Mouse (Mus musculus) megakaryocyte progenitor cell, adult 5-6 weeks (primary cell): ENCODE data around the gene Hoxc9. TPM values are rescaled to one million over a fixed set of nuclear protein-coding genes. Genes with fewer than 3 reads are reported as not detected.

Source experiments
- ATAC-seq: replicated peaks from 2 replicates; pipeline ENCODE4 v1.8.0; 2016; ENCODE audit warnings: mild to moderate bottlenecking, moderate TSS enrichment, inconsistent platforms; ENCODE audit not compliant: poor library complexity
- total RNA-seq, 2 experiments: library from RNA; stranded (forward) in 1 of 2; stranded (reverse) in 1 of 2; fragments of 157-497, 149-512 nt in 1 of 2; fragments of 200-1000 nt in 1 of 2; gene quantifications; 2 replicates each; pipeline versions ENCODE4 v1.2.3 to v1.2.4; 2015 to 2017

Gene Hoxc9
- total RNA-seq, 2 experiments from 2014 or later, result not detected

- no peak for ATAC-seq
Measured at GRCm38 (mm10) chr15:102997939-102998355, 21.7 kb downstream of the Hoxc9 start, which contains the start of gene Hoxc6. Gene Hoxc6, plus strand, starts transcription at chr15:102998257.

- ATAC-seq, result no peak
Measured at GRCm38 (mm10) chr15:102998608-102999182, 22.5 kb downstream of the Hoxc9 start.

GRCm38 (mm10) chr15:102999183-102999831 is 23.1 kb downstream of the Hoxc9 start:
- peak; percentile 58 for ATAC-seq

- ATAC-seq, result no peak; the same call in 1 of the 2 replicates
Measured at GRCm38 (mm10) chr15:102999955-103000354, 23.7 kb downstream of the Hoxc9 start.

- ATAC-seq, result no peak
Measured at GRCm38 (mm10) chr15:103000501-103000901, 24.3 kb downstream of the Hoxc9 start.

GRCm38 (mm10) chr15:103001370-103001769 is 25.1 kb downstream of the Hoxc9 start:
- no peak for ATAC-seq

- ATAC-seq, result no peak
Measured at GRCm38 (mm10) chr15:103002156-103002555, 25.9 kb downstream of the Hoxc9 start.

GRCm38 (mm10) chr15:103002821-103003448 is 26.7 kb downstream of the Hoxc9 start:
- ATAC-seq, result no peak

- ATAC-seq, result no peak
Measured at GRCm38 (mm10) chr15:103005308-103005707, 29.1 kb downstream of the Hoxc9 start.

GRCm38 (mm10) chr15:103005797-103006196 is 29.6 kb downstream of the Hoxc9 start:
- no peak for ATAC-seq

- ATAC-seq, result no peak
Measured at GRCm38 (mm10) chr15:103006326-103006725, 30.1 kb downstream of the Hoxc9 start.

- ATAC-seq, result no peak
Measured at GRCm38 (mm10) chr15:103009265-103010111, 33.2 kb downstream of the Hoxc9 start.

- no peak for ATAC-seq
Measured at GRCm38 (mm10) chr15:103010112-103010846, 34.0 kb downstream of the Hoxc9 start.

- no peak for ATAC-seq
Measured at GRCm38 (mm10) chr15:103010847-103011555, 34.8 kb downstream of the Hoxc9 start.

GRCm38 (mm10) chr15:103011928-103012486 is 35.8 kb downstream of the Hoxc9 start:
- ATAC-seq, result no peak

GRCm38 (mm10) chr15:103013238-103013984 is 37.2 kb downstream of the Hoxc9 start:
- ATAC-seq, result peak; percentile 68; the same call in 1 of the 2 replicates

- ATAC-seq, result 0 out of 2 replicates have a peak, but pooled peaks have one; percentile 12
Measured at GRCm38 (mm10) chr15:103014166-103015008, 38.1 kb downstream of the Hoxc9 start.

GRCm38 (mm10) chr15:103015009-103015399 is 38.8 kb downstream of the Hoxc9 start:
- ATAC-seq, result no peak
